Mouse (Mus musculus) kidney, adult 2 months (tissue): ENCODE results near the gene Gm17428. TPM values are rescaled to one million over a fixed set of nuclear protein-coding genes. Genes with fewer than 3 reads are reported as not detected.

Source experiments
- DNase-seq: peaks from one replicate; pipeline ENCODE4 v3.0.0; 2021
- H3K27ac ChIP-seq: fragments of 200-500 bp; 2 replicates; pipeline ENCODE4 v1.5.1; 2012; ENCODE audit warnings: low read depth, low read length, control low read depth, inconsistent platforms; ENCODE audit not compliant: insufficient read depth
- H3K27me3 ChIP-seq: fragments of 200-500 bp; replicated peaks from 2 replicates; pipeline ENCODE4 v1.6.1; 2012; ENCODE audit warnings: mild to moderate bottlenecking, moderate library complexity, low read length, inconsistent platforms; ENCODE audit not compliant: control insufficient read depth, insufficient read depth
- H3K36me3 ChIP-seq: fragments of 200-500 bp; 2 replicates; pipeline ENCODE4 v1.6.1; 2012; ENCODE audit warnings: mild to moderate bottlenecking, moderate library complexity, low read length, inconsistent platforms; ENCODE audit not compliant: control insufficient read depth, insufficient read depth
- H3K4me1 ChIP-seq: fragments of 200-500 bp; 2 replicates; pipeline ENCODE4 v1.6.1; 2011; ENCODE audit warnings: low read length; ENCODE audit not compliant: control insufficient read depth, insufficient read depth
- H3K4me3 ChIP-seq: fragments of 200-500 bp; 2 replicates; pipeline ENCODE4 v1.5.1; 2011; ENCODE audit warnings: mild to moderate bottlenecking, low read depth, low read length, control low read depth; ENCODE audit not compliant: insufficient read depth
- CTCF ChIP-seq: fragments of 200-500 bp; conservative IDR thresholded peaks from 2 replicates; pipeline ENCODE4 v1.5.1; 2011; ENCODE audit warnings: low read depth, mild to moderate bottlenecking, control low read depth, low read length, moderate library complexity, mixed read lengths; ENCODE audit not compliant: insufficient read depth, insufficient read length
- POLR2A ChIP-seq: fragments of 200-500 bp; IDR thresholded peaks from one replicate; pipeline ENCODE4 v1.6.1; 2011; ENCODE audit warnings: low read depth, low read length, control low read depth
- WGBS: fragments of 180-500 bp; shearing (Covaris S2); methylation state at CpG from one replicate; pipeline ENCODE4 v1.1.7; 2018; 5-methylcytosine and 5-hydroxymethylcytosine counted together
- polyA plus RNA-seq: library from polyadenylated mRNA; depleted of rRNA; stranded (reverse); fragments of >200 nt; gene quantifications from 2 replicates; pipeline ENCODE4 v1.2.3, GENCODE M21; 2012

Gm17428 gene
- polyA plus RNA-seq, 1 experiment: not detected

DNA sequence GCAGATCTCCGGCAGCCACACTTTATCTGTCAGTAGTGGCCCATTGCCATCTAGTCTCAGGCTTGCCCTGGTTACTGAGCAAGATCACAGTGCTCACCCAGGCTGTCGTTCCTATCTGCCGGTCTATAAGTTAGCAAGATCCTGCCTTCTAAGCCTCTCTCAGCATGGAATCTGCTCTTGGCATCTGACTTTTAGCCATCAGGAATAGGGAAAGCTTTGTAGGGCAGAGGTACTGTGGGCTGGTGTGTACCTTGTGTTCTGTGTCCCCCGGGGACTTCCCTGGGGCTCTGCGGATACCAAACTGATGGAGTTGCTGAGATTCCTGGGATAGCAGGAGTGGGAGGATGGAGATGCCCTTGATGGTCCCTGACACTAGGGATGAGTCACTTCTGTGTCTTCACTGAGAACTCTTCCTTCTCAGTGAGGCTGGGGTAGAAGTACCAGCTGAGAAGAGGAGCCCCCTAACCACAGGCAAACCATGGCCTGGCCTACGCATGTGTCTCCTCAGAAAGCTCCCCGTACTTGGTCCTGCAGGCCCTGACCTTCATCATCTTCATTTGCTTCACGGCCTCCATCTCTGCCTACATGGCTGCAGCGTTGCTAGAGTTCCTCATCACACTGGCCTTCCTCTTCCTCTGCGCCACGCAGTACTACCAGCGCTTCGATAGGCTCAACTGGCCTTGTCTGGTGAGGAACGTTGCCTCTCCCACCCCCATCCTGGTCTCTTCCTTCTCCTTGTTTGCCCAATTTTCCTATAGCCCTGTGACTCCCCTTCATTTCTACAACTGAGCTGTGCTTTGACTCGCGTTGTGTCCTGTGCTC lies 39.2 kb upstream of the Gm17428 start:
- H3K27me3 ChIP-seq: no peaks in the 10 kb centered on the region
- H3K4me1 ChIP-seq: peaks cover 13% of the 10 kb centered on the region
- DNase-seq: no peak
- TF ChIP-seq CTCF (no peak), POLR2A (no peak)
- H3K27ac ChIP-seq: no peak overlapping the region
- H3K36me3 ChIP-seq: no peaks in the 10 kb centered on the region
- H3K4me3 ChIP-seq: no peak overlapping the region
- 87% methylated on average over 16 of the region's 16 CpGs for WGBS

DNA sequence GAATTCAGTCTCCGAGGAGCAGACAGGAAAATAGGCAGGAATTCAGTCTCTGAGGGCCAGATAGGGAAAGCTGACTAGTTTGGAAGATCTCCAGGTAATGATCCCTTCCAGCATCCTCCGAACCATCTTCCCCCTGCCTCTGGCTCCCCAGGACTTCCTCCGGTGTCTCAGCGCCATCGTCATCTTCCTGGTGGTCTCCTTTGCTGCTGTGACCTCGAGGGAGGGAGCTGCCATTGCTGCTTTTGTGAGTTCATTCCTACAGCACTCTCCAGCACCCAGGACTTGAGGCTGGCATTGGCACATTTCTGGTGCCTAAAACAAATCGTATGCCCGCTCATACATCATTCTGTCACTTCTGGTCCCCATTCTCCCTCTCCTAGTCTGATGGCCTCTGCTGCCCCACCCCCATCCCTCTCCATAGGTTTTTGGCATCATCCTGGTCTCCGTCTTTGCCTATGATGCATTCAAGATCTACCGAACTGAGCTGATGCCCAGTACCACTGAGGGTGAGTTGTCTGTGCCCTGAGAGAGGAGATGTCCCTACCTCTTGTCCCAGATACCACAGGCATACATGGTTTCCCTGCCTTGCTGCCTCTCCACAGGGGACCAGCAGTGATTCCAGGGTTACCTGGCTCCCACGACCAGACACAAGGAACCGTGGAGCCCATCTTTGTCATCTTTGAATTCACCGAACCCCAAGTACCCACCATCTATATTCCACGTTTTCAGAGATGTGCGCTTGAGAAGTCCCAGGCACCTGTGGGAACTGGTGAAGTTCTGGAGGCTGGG lies 38.1 kb upstream of the Gm17428 start:
- peaks cover 13% of the 10 kb centered on the region for H3K4me1 ChIP-seq
- H3K27me3 ChIP-seq: no peaks in the 10 kb centered on the region
- no peak for DNase-seq
- no peaks in the 10 kb centered on the region for H3K36me3 ChIP-seq
- no peak overlapping the region for H3K4me3 ChIP-seq
- no peak overlapping the region for H3K27ac ChIP-seq
- 79% methylated on average over 15 of the region's 15 CpGs for WGBS
- TF ChIP-seq POLR2A: no peak
- no peak for TF ChIP-seq CTCF

DNA sequence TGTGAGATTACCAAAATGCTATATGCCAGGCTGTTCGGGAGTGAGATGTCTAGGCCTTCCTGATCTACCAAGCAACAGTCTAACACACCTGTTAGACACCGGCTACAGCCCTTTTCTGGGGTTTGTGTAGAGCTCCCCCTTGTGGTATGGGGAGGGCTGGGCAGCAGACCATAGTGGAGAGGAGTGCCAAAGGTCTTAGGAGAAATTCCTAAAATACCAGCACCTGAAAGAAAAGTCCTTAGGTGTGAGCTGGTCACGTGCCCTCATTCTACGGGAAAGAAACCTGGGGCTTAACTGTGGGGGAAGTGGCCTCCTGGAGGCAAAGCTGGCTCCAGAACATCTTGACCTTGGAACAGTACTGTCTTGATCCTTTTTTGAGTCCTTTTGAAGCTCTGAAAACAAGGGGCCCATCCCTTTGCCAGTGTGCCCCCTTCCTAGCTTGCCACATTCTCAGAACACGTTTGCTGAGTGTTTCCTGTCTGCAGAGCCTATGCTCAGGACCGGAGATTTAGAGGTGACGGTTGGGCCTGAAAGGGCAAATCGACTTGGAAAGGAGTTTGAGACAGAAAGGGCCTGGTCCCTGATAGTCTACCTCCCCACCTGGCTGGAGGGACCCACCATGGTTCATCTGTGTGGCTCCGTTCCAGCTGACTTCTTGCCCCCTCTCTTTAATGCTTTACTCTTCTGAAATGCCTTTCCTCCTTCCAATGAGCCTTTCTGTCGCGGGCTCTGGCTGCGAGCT lies 37.1 kb upstream of the Gm17428 start:
- 34% methylated on average over 12 of the region's 12 CpGs for WGBS
- no peaks in the 10 kb centered on the region for H3K27me3 ChIP-seq
- peak; percentile 89 for DNase-seq
- H3K36me3 ChIP-seq: no peaks in the 10 kb centered on the region
- peaks cover 13% of the 10 kb centered on the region for H3K4me1 ChIP-seq
- TF ChIP-seq CTCF (peak; percentile 93), POLR2A (no peak)
- no peak overlapping the region for H3K4me3 ChIP-seq
- peak overlapping the region; percentile 37; the same call in 1 of the 2 replicates for H3K27ac ChIP-seq

- DNase-seq: peak; percentile 65
These were observed 36.6 kb upstream of the Gm17428 start for GRCm38 (mm10) chr14:54940176-54940530.

DNA sequence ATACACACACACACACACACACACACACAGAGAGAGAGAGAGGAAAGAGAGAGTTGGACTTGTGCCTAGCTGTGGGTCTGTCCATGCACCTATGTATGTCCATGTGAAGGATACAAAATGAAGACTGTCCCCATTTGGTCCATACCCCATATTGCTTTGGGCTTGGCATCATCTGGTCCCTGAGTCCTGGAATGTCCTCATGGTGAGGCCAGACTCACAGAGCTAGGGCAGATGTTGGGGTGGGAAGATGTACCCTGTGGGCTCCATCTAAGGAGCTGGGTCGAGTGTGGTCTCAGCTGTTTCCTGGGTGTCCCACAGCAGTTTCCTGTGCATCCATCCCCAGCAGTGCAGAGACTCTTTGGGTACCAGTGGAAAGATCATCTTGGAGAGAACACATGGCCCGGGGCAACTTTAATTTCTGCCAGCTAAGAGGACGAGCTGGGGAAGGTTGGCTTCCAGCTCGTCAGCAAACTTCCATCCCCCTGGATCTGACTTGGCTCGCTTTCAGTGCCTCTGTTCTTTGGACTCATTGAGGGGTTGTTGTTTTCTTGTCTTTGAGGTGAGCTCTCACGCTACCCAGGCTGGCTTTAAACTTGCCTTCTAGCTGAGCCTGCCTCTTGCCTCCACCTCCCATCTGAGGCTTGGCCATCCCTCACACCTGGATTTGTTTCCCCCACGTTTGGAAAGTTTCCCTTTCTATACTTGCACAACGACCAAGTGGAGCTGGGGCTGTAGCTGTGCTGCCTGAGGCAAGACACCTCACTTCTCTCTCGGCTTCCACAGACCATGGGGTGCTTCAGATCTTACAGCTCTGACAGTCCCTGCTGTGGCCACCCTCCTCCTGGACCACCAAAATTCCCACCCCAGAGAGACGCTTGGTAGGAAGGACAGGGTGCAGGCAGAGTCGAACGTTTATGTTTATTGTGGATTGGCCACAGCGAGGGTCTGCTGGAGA lies 35.4 kb upstream of the Gm17428 start:
- no peaks in the 10 kb centered on the region for H3K27me3 ChIP-seq
- peaks cover 13% of the 10 kb centered on the region for H3K4me1 ChIP-seq
- no peak overlapping the region for H3K4me3 ChIP-seq
- WGBS: 59% methylated on average over 13 of the region's 13 CpGs
- H3K36me3 ChIP-seq: no peaks in the 10 kb centered on the region
- DNase-seq: peak; percentile 77
- H3K27ac ChIP-seq: no peak overlapping the region
- no peak for TF ChIP-seq POLR2A
- TF ChIP-seq CTCF: no peak

More at GRCm38 (mm10) chr14:54940176-54940530, 36.6 kb upstream of the Gm17428 start:
- Histone ChIP-seq H3K27me3 (no peaks in the 10 kb centered on the region), H3K4me1 (peaks cover 13% of the 10 kb centered on the region), H3K4me3 (no peak overlapping the region), H3K36me3 (no peaks in the 10 kb centered on the region), H3K27ac (no peak overlapping the region)
- no peak for TF ChIP-seq POLR2A
- no peak for TF ChIP-seq CTCF
- 39% methylated on average over 3 of the region's 3 CpGs for WGBS

DNA sequence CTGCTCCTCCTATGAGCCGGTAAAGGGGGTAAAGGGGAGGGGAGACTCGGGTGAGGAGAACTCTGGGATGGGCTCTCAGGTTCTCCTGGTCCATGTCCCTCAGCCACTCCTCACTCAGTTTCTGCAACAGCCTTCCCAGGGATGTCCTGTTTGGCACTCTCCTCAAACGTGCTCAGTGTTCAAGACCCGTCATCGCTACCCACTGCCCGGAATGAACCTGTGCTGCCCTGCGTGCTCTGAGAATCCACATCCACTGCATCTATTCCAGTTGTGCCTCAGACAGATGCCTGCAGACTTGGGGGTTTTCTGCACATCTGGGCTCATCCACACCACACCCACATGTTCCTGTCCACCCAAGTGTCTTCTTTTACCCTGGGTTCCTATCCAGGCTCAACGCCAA lies 34.3 kb upstream of the Gm17428 start:
- no peak for DNase-seq
- Histone ChIP-seq H3K27ac (no peak overlapping the region), H3K27me3 (no peaks in the 10 kb centered on the region), H3K4me3 (no peak overlapping the region), H3K36me3 (no peaks in the 10 kb centered on the region), H3K4me1 (peaks cover 13% of the 10 kb centered on the region)
- TF ChIP-seq POLR2A (no peak), CTCF (no peak)
- WGBS: 90% methylated on average over 8 of the region's 8 CpGs
